Mouse (Mus musculus): ENCODE measurements at regions not wholly inside any gene's neighbourhood (a gene's known extent, or its start where the extent isn't known, plus 50 kb on each side); places are given as distances from the start of the nearest gene placed in this dataset.

- DNase-seq (ENCODE audit: low read depth in 3 of 3, low spot score in 3 of 3) (no peak), ATAC-seq (ENCODE audit: insufficient read depth) (no peak)
- TF ChIP-seq EP300 (IDR thresholded peaks at IDR 0.05; ENCODE audit: low read depth) (no peak), CTCF (IDR thresholded peaks at IDR 0.05; ENCODE audit: low read depth) (no peak)
- H3K36me3 ChIP-seq (replicated peaks; ENCODE audit: control insufficient read depth, insufficient read depth, low read depth), result no peaks in the 10 kb centered on the region
- no peak overlapping the region for H3K27ac ChIP-seq
- no peaks in the 10 kb centered on the region for H3K9me3 ChIP-seq (ENCODE audit: control insufficient read depth, low read length)
- H3K4me1 ChIP-seq (replicated peaks; ENCODE audit: control insufficient read depth in 2 of 2, insufficient read depth in 2 of 2, low read length in 1 of 2), result no peaks in the 10 kb centered on the region
- H3K9ac ChIP-seq (replicated peaks), result no peak overlapping the region
- H3K4me3 ChIP-seq (ENCODE audit: insufficient read depth in 1 of 2, low read depth in 2 of 2, low read length in 2 of 2), result no peak overlapping the region
- H3K4me2 ChIP-seq (ENCODE audit: low read depth), result no peak overlapping the region
- H3K27me3 ChIP-seq (ENCODE audit: control insufficient read depth, insufficient read depth, low read length), result no peaks in the 10 kb centered on the region
- WGBS (ENCODE audit: insufficient replicate concordance), result 49% methylated on average over 8 of the region's 8 CpGs
Measured at GRCm38 (mm10) chr1:184428612-184429011, 303.8 kb downstream of the Hlx start.

GRCm38 (mm10) chr1:184428035-184428434 is 304.4 kb downstream of the Hlx start:
- WGBS (ENCODE audit: insufficient replicate concordance), result 45% methylated on average over 3 of the region's 3 CpGs
- no peak for ATAC-seq (ENCODE audit: insufficient read depth)
- Histone ChIP-seq H3K9me3 (ENCODE audit: control insufficient read depth, low read length) (no peaks in the 10 kb centered on the region), H3K4me2 (ENCODE audit: low read depth) (no peak overlapping the region), H3K4me1 (replicated peaks; ENCODE audit: control insufficient read depth in 2 of 2, insufficient read depth in 2 of 2, low read length in 1 of 2) (no peaks in the 10 kb centered on the region), H3K27ac (no peak overlapping the region), H3K4me3 (ENCODE audit: insufficient read depth in 1 of 2, low read depth in 2 of 2, low read length in 2 of 2) (no peak overlapping the region), H3K36me3 (replicated peaks; ENCODE audit: control insufficient read depth, insufficient read depth, low read depth) (no peaks in the 10 kb centered on the region), H3K9ac (replicated peaks) (no peak overlapping the region), H3K27me3 (ENCODE audit: control insufficient read depth, insufficient read depth, low read length) (no peaks in the 10 kb centered on the region)
- TF ChIP-seq EP300 (IDR thresholded peaks at IDR 0.05; ENCODE audit: low read depth) (no peak), CTCF (IDR thresholded peaks at IDR 0.05; ENCODE audit: low read depth) (no peak)
- DNase-seq (ENCODE audit: low read depth in 3 of 3, low spot score in 3 of 3), result no peak

- H3K9me3 ChIP-seq (ENCODE audit: control insufficient read depth, low read length), result no peaks in the 10 kb centered on the region
- no peak for ATAC-seq (ENCODE audit: insufficient read depth)
- no peak overlapping the region for H3K4me3 ChIP-seq (ENCODE audit: insufficient read depth in 1 of 2, low read depth in 2 of 2, low read length in 2 of 2)
- 71% methylated on average over 1 of the region's 1 CpGs for WGBS (ENCODE audit: insufficient replicate concordance)
- H3K4me2 ChIP-seq (ENCODE audit: low read depth), result no peak overlapping the region
- H3K36me3 ChIP-seq (replicated peaks; ENCODE audit: control insufficient read depth, insufficient read depth, low read depth), result no peaks in the 10 kb centered on the region
- TF ChIP-seq CTCF (IDR thresholded peaks at IDR 0.05; ENCODE audit: low read depth), result no peak
- TF ChIP-seq EP300 (IDR thresholded peaks at IDR 0.05; ENCODE audit: low read depth), result no peak
- H3K27ac ChIP-seq, result no peak overlapping the region
- no peak overlapping the region for H3K9ac ChIP-seq (replicated peaks)
- H3K4me1 ChIP-seq (replicated peaks; ENCODE audit: control insufficient read depth in 2 of 2, insufficient read depth in 2 of 2, low read length in 1 of 2), result no peaks in the 10 kb centered on the region
- DNase-seq (ENCODE audit: low read depth in 3 of 3, low spot score in 3 of 3), result no peak
- H3K27me3 ChIP-seq (ENCODE audit: control insufficient read depth, insufficient read depth, low read length), result no peaks in the 10 kb centered on the region
Measured at GRCm38 (mm10) chr1:184425694-184426093, 306.7 kb downstream of the Hlx start.

- Histone ChIP-seq H3K27me3 (ENCODE audit: control insufficient read depth, insufficient read depth, low read length) (no peaks in the 10 kb centered on the region), H3K27ac (no peak overlapping the region), H3K9me3 (ENCODE audit: control insufficient read depth, low read length) (no peaks in the 10 kb centered on the region), H3K36me3 (replicated peaks; ENCODE audit: control insufficient read depth, insufficient read depth, low read depth) (no peaks in the 10 kb centered on the region), H3K9ac (replicated peaks) (no peak overlapping the region), H3K4me2 (ENCODE audit: low read depth) (no peak overlapping the region), H3K4me1 (replicated peaks; ENCODE audit: control insufficient read depth in 2 of 2, insufficient read depth in 2 of 2, low read length in 1 of 2) (no peaks in the 10 kb centered on the region), H3K4me3 (ENCODE audit: insufficient read depth in 1 of 2, low read depth in 2 of 2, low read length in 2 of 2) (no peak overlapping the region)
- TF ChIP-seq CTCF (IDR thresholded peaks at IDR 0.05; ENCODE audit: low read depth) (no peak), EP300 (IDR thresholded peaks at IDR 0.05; ENCODE audit: low read depth) (no peak)
- ATAC-seq (ENCODE audit: insufficient read depth) (no peak), DNase-seq (ENCODE audit: low read depth in 3 of 3, low spot score in 3 of 3) (no peak)
- WGBS (ENCODE audit: insufficient replicate concordance), result 46% methylated on average over 2 of the region's 2 CpGs
Measured at GRCm38 (mm10) chr1:184424035-184424434, 308.4 kb downstream of the Hlx start.

- Histone ChIP-seq H3K27me3 (ENCODE audit: control insufficient read depth, insufficient read depth, low read length) (no peaks in the 10 kb centered on the region), H3K27ac (no peak overlapping the region), H3K36me3 (replicated peaks; ENCODE audit: control insufficient read depth, insufficient read depth, low read depth) (no peaks in the 10 kb centered on the region), H3K4me1 (replicated peaks; ENCODE audit: control insufficient read depth in 2 of 2, insufficient read depth in 2 of 2, low read length in 1 of 2) (no peaks in the 10 kb centered on the region), H3K4me3 (ENCODE audit: insufficient read depth in 1 of 2, low read depth in 2 of 2, low read length in 2 of 2) (no peak overlapping the region), H3K9me3 (ENCODE audit: control insufficient read depth, low read length) (no peaks in the 10 kb centered on the region), H3K9ac (replicated peaks) (no peak overlapping the region), H3K4me2 (ENCODE audit: low read depth) (no peak overlapping the region)
- TF ChIP-seq CTCF (IDR thresholded peaks at IDR 0.05; ENCODE audit: low read depth) (no peak), EP300 (IDR thresholded peaks at IDR 0.05; ENCODE audit: low read depth) (no peak)
- DNase-seq (ENCODE audit: low read depth in 3 of 3, low spot score in 3 of 3) (no peak), ATAC-seq (ENCODE audit: insufficient read depth) (no peak)
- WGBS (ENCODE audit: insufficient replicate concordance), result 68% methylated on average over 12 of the region's 12 CpGs
Measured at GRCm38 (mm10) chr1:184412596-184412995, 319.8 kb downstream of the Hlx start.

Data from liver, embryonic 14.5 days (tissue).